Comparison of ENCODE assay signal across 8 mouse cellular contexts in the genomic region with DNA sequence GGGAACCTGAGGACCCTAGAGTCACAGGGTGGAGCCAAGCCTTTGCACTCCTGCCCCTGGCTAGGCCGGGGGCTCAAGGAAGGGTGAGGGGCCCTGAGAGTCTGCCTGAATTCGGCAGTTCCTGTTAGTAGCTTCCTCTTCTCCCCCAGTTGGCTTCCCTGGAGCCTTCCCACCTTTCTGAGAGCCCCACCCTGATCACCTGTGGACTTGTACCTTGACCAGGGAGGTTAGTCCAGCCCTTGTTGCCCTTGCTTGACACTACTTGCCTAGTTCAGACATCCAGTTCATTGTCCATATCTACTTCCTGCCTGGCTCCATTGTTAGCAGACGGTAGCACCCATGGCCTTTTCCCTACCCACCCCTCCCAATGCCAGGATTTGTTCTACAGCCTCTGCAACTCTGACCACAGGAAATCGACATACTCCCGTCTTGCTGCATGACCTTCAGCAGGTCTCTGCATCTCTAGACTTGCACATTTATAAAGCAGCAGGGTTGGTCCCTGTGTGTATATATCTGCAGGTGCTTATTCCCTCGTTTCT. TPM values are rescaled to one million over a fixed set of nuclear protein-coding genes. Genes with fewer than 3 reads are reported as not detected.
DNase-seq lines count a peak whose midpoint lies in the region; ATAC-seq and TF ChIP-seq lines count a peak whose summit lies in the region.

No protein-coding gene starts in this region.

- no peak for ATAC-seq in limb, embryonic 15.5 days (ENCODE audit: insufficient number of reproducible peaks, low FRiP score, low TSS enrichment, low read depth)

- WGBS in heart, embryonic 10.5 days, result 71% methylated on average over 6 of the region's 6 CpGs
- 71% methylated on average over 6 of the region's 6 CpGs for WGBS in limb, embryonic 15.5 days

- no peaks in the 10 kb centered on the region for H3K27me3 ChIP-seq in heart, embryonic 10.5 days (ENCODE audit: insufficient read depth, poor library complexity, severe bottlenecking)
- H3K27me3 ChIP-seq in testis, adult 2 months (ENCODE audit: control insufficient read depth, insufficient read depth, low read length), result no peaks in the 10 kb centered on the region
- H3K27me3 ChIP-seq in limb, embryonic 15.5 days, result no peaks in the 10 kb centered on the region

- H3K9ac ChIP-seq in limb, embryonic 15.5 days, result no peak overlapping the region

- no peak for DNase-seq in heart, embryonic 10.5 days (ENCODE audit: low spot score)
- no peak for DNase-seq in heart, adult 9 months (ENCODE audit: low spot score in 2 of 2)
- no peak for DNase-seq in testis, postnatal 10 days (ENCODE audit: low spot score)
- peak; percentile 78 for DNase-seq in yolk sac, embryonic 10.5 days (ENCODE audit: low spot score)
- no peak for DNase-seq in left cerebral cortex, postnatal 10 days (ENCODE audit: extremely low spot score in 1 of 2, low spot score in 2 of 2)
- DNase-seq in left cerebral cortex, postnatal 4 days, result no peak

- TF ChIP-seq CTCF in testis, adult 2 months (IDR thresholded peaks at IDR 0.05; ENCODE audit: control insufficient read depth, insufficient read depth, insufficient replicate concordance, low read depth, low read length), result no peak

- H3K4me2 ChIP-seq in limb, embryonic 15.5 days, result 0 out of 2 replicates have a peak overlapping the region, but pooled peaks have one; percentile 90

- H3K4me3 ChIP-seq in heart, embryonic 10.5 days, result no peak overlapping the region; the same call in 1 of the 2 replicates
- peak overlapping the region; percentile 94; the same call in 1 of the 2 replicates for H3K4me3 ChIP-seq in testis, adult 2 months (ENCODE audit: control insufficient read depth, low read depth, low read length)
- H3K4me3 ChIP-seq in limb, embryonic 15.5 days, result no peak overlapping the region

- no peak for TF ChIP-seq POLR2A in testis, adult 2 months (IDR thresholded peaks at IDR 0.05; ENCODE audit: control insufficient read depth, low read depth, low read length)

- peaks cover 42% of the 10 kb centered on the region for H3K36me3 ChIP-seq in heart, embryonic 10.5 days
- H3K36me3 ChIP-seq in testis, adult 2 months (ENCODE audit: control insufficient read depth, insufficient read depth, low read length), result no peaks in the 10 kb centered on the region; the same call in 1 of the 2 replicates
- peaks cover 37% of the 10 kb centered on the region for H3K36me3 ChIP-seq in limb, embryonic 15.5 days

- intact Hi-C loops in left cerebral cortex, postnatal 10 days (cut with DNase I), result loop anchor here (5.0 kb wide), 1 partner anchor 59 kb away; no protein-coding TSS in a partner anchor
- intact Hi-C loops in left cerebral cortex, postnatal 4 days (cut with DNase I), result no loop called here

- no peaks in the 10 kb centered on the region for H3K9me3 ChIP-seq in heart, embryonic 10.5 days
- H3K9me3 ChIP-seq in limb, embryonic 15.5 days, result no peaks in the 10 kb centered on the region

- H3K27ac ChIP-seq in heart, embryonic 10.5 days, result peak overlapping the region; percentile 97
- peak overlapping the region; percentile 87 for H3K27ac ChIP-seq in testis, adult 2 months (ENCODE audit: control insufficient read depth, insufficient read depth, low read depth, low read length)
- H3K27ac ChIP-seq in limb, embryonic 15.5 days, result peak overlapping the region; percentile 89; the same call in 1 of the 2 replicates

- peaks cover 66% of the 10 kb centered on the region for H3K4me1 ChIP-seq in heart, embryonic 10.5 days
- peaks cover 10% of the 10 kb centered on the region for H3K4me1 ChIP-seq in testis, adult 2 months (ENCODE audit: control insufficient read depth, insufficient read depth, low read length)
- H3K4me1 ChIP-seq in limb, embryonic 15.5 days, result peaks cover 36% of the 10 kb centered on the region

RNA-seq across cellular contexts. Expression of a gene that starts 2.2 kb away (rescaled TPM):
- 59.6 and 69.8 TPM in 2 replicates for polyA plus RNA-seq in heart, embryonic 10.5 days (2016; fragmentation: Nextera tagmentation; extraction: Ambion mirVana)
- 337 and 349 TPM in 2 replicates for polyA plus RNA-seq in testis, adult 2 months (2012; rRNA removed)
- 65.2 and 68.3 TPM in 2 replicates for polyA plus RNA-seq in limb, embryonic 15.5 days (2015; fragmentation: Nextera tagmentation; extraction: Ambion mirVana)
- total RNA-seq in left cerebral cortex, postnatal 10 days (2021), result 100 to 1,000 TPM; 260 to 263 TPM
- 100 to 1,000 TPM; 196 to 202 TPM for total RNA-seq in left cerebral cortex, postnatal 4 days (2021)

RNA-seq across cellular contexts. Expression of a gene that starts 4.5 kb away (rescaled TPM):
- 1.3 and 1.5 TPM in 2 replicates for polyA plus RNA-seq in heart, embryonic 10.5 days (2016; fragmentation: Nextera tagmentation; extraction: Ambion mirVana)
- polyA plus RNA-seq in testis, adult 2 months (2012; rRNA removed), result 3.5 and 3.9 TPM in 2 replicates
- 16.8 and 17.7 TPM in 2 replicates for polyA plus RNA-seq in limb, embryonic 15.5 days (2015; fragmentation: Nextera tagmentation; extraction: Ambion mirVana)
- total RNA-seq in left cerebral cortex, postnatal 10 days (2021), result 1 to 10 TPM; 2.6 to 3.5 TPM
- total RNA-seq in left cerebral cortex, postnatal 4 days (2021), result 1 to 10 TPM; 5.2 to 5.5 TPM

RNA-seq across cellular contexts. Expression of a gene that starts 15.2 kb away (rescaled TPM):
- polyA plus RNA-seq in heart, embryonic 10.5 days (2016; fragmentation: Nextera tagmentation; extraction: Ambion mirVana), result 43.4 and 66.0 TPM in 2 replicates
- 74.3 and 92.1 TPM in 2 replicates for polyA plus RNA-seq in testis, adult 2 months (2012; rRNA removed)
- polyA plus RNA-seq in limb, embryonic 15.5 days (2015; fragmentation: Nextera tagmentation; extraction: Ambion mirVana), result 117 and 122 TPM in 2 replicates
- total RNA-seq in left cerebral cortex, postnatal 10 days (2021), result 100 to 1,000 TPM; 167 to 169 TPM
- 100 to 1,000 TPM; 110 to 113 TPM for total RNA-seq in left cerebral cortex, postnatal 4 days (2021)

RNA-seq across cellular contexts. Expression of a gene that starts 19.7 kb away (rescaled TPM):
- polyA plus RNA-seq in heart, embryonic 10.5 days (2016; fragmentation: Nextera tagmentation; extraction: Ambion mirVana), result 0.23 and 0.53 TPM in 2 replicates
- polyA plus RNA-seq in testis, adult 2 months (2012; rRNA removed), result 1.1 and 1.2 TPM in 2 replicates
- 0.37 and 0.46 TPM in 2 replicates for polyA plus RNA-seq in limb, embryonic 15.5 days (2015; fragmentation: Nextera tagmentation; extraction: Ambion mirVana)
- total RNA-seq in left cerebral cortex, postnatal 10 days (2021), result under 1 TPM; 0.21 to 0.41 TPM
- under 1 TPM; 0.40 to 0.58 TPM for total RNA-seq in left cerebral cortex, postnatal 4 days (2021)

RNA-seq across cellular contexts. Expression of a gene that starts 30.7 kb away (rescaled TPM):
- polyA plus RNA-seq in heart, embryonic 10.5 days (2016; fragmentation: Nextera tagmentation; extraction: Ambion mirVana), result 233 and 325 TPM in 2 replicates
- polyA plus RNA-seq in testis, adult 2 months (2012; rRNA removed), result 252 and 262 TPM in 2 replicates
- polyA plus RNA-seq in limb, embryonic 15.5 days (2015; fragmentation: Nextera tagmentation; extraction: Ambion mirVana), result 212 and 227 TPM in 2 replicates
- total RNA-seq in left cerebral cortex, postnatal 10 days (2021), result 10 to 100 TPM; 54.4 to 56.2 TPM
- total RNA-seq in left cerebral cortex, postnatal 4 days (2021), result 10 to 100 TPM; 71.1 to 79.7 TPM
